Mouse (Mus musculus) layer of hippocampus, adult 8-10 months (tissue): ENCODE measurements at regions not wholly inside any gene's neighbourhood (a gene's known extent, or its start where the extent isn't known, plus 50 kb on each side); places are given as distances from the start of the nearest gene placed in this dataset.

Experiments
- DNase-seq, 2 experiments: peaks; one replicate each; pipeline ENCODE4 v3.0.0; 2022; ENCODE audit warnings: low spot score in 2 of 2

DNA sequence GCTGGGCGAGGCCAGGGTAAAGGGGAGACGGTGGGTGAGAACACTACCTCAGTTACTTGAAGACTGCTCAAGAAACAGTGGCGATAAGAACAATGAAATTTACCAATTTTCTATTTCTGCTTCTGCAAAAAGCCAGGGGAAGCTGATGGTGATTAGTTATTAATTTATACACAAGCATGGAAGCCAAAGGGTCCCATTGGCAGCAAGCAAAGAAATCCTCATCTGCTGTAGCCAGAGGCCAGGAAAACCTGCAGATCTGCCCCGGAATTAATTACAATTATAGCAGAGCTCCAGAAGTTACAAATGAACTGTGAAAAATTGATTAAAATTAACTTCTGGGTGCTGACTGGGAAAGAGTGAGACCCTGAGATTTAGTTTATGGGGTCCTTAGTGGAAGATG, 506.2 kb upstream of the Rgma start:
- DNase-seq, result no peak

DNA sequence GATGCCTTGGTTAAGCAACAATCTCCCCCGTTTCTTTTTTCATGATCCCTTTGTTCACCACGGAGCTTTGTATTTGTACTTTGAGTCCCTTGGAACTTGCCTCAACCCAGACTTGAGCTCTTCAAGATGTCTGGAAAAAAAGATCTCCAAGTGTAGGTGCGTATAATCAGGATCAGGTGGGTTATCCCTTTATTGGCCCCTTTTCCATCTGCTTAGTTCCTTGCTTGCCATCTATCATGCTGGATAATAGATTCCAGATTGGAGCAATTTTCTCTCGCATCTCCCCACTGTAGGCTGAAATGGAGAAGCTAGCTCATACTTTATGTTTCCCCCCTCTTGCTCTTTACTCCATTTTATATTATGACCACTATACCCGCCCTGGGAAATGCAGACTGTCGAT, 474.5 kb upstream of the Rgma start:
- no peak for DNase-seq

DNA sequence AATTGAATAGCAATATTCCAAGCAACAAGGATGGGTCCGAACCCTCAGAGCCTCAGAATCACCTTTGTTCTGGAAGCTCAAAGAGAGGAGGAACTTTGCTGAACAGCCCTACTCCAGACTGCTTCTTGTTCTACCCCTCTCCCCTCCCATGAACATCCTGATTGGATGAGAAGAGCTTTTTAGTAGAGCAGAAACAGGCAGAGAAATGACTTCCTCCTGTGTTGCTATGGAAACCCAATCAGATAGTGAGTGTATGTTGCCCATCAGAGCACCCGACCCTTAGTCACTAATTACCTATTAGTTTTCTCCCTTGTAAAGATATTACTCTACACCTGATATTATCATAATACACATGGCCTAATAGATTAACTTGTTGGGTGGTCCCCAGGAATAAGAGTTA, 469.4 kb upstream of the Rgma start:
- no peak for DNase-seq

DNA sequence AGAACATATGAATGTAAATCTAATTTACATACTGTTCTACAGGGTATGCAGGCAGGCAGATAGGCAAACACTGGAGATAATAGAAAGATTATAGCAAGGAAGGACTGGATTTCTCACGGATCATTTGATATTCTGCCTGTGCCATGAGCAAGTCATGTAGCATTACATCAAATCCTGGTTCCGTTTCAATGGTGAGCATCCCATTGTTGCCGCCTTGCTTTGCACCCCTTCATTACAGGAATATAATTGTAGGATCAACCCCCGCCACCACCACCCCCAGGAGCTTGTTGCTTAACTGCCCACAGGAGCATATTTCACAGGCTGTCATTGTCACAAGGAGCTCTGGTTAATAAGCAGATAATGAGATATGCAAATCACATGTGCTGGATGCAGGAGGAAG, 468.8 kb upstream of the Rgma start:
- DNase-seq, result no peak

DNA sequence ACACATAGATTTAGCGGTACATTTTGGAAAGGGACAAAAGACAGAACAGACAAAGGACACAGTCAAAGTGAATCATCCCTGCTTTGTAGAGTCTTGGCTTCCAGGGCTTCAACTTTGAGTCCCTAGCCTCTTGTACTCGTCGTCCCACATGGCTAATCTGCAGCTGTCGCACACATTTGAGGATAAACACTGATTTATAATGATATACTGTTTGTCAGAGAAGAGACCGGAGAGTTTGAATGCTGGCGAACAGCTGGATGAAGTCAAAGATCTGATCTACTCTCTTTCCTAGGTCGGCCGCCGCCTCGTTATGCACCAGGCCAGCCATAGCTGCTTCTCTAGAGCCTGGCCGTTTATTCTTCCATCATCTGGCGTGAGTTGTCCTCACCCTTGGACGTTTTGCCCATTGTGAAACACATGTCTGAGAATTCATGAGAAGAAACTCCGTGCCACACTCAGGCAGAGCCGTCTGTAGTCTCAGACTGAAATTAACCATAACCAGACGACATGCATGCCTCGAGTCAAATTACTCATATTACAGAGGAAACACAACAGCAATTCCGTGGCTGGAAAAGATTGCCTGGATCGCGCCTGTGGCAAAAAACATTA, 448.4 kb upstream of the Rgma start:
- DNase-seq, result no peak

DNA sequence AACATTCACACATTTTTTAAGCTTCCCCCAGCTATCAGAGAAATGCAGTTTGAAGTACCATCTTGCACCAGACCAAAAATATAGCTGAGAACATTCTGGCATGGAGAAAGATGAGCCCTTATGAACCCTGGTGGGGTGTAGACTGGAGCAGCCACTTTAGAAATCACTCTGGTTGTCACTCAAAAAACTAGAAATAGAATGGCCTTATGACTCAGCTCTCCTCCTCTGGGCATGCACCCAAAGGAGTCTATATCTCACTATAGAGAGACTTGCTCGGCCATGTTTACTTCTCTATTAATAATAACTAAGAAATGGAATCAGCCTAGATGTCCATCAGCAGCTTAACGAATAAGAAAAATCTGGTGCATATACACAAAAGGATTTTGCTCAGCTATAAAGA, 436.5 kb upstream of the Rgma start:
- no peak for DNase-seq

DNA sequence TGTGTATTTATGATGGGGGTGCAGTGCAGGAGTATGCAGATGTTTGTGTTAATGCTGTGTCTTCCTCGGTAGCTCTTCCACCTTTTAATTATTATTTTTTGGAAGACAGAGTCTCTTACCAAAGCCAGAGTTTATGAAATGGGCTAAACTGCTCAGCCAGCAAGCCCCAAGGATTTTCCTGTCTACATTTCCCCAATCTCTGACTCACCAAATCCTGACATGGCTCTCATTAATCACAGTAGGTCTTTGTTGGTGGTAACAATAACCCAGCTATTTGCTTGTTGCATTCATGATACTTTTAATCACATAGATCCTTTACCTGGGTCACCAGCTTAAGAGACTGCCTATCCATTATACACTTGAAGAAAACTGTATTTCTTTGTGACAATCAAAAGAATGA, 427.8 kb upstream of the Rgma start:
- no peak for DNase-seq

DNA sequence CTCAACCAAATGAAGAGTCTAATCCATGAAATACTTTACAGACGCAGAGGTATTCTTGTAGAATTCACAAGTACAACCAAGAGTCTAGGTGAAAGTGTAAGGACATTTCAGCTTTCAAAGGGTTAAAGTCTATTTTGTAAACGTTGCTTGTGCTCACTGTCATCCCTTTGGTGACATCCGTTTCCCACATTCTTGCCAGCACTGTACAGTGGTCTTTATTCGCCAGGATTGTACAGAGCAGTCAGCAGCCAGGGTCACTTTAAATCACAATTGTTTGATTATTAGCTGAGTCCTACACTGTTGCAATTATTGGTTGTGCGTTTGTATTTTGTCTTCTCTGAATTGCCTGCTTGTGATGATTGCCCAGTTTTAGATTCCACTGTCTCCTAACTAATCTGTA, 427.3 kb upstream of the Rgma start:
- no peak for DNase-seq

DNA sequence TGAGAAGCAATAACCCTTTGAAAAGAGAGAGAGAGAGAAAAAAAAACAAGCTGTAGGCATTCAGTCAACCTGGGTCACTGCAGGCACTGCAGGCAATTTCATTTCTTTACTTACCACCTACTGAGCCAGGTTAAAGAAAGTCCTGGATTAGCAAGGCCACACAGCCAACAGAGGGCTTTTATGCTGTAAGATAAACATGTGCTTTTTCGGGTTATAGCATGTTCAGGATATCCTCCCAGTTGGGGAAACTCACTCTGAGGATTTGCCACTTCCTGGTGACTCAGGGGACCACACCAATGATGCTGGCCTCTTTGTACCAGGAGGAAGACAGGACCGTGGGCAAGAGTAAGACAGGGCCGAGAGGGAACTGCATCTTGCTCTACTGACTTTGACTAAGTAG, 426.6 kb upstream of the Rgma start:
- no peak for DNase-seq

DNA sequence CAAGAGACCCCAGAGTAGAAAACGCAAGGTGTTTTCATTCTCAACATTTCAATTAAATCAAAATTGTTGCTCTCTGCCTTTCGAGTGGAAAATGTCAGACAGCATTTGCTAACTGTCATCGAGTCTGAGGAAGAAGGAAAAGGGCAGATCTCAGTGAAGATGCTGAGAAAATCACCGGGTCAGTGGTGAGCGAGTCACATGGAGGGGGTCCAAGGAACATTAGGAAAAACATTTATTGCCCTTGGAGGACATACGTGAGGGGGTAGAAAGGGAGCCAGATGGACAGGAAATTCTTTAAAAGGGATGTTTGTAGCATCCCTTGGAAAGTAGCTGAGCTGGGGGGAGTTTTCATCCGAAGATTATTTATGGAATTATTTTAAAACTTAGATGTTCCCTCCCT, 425.4 kb upstream of the Rgma start:
- DNase-seq, result no peak

DNA sequence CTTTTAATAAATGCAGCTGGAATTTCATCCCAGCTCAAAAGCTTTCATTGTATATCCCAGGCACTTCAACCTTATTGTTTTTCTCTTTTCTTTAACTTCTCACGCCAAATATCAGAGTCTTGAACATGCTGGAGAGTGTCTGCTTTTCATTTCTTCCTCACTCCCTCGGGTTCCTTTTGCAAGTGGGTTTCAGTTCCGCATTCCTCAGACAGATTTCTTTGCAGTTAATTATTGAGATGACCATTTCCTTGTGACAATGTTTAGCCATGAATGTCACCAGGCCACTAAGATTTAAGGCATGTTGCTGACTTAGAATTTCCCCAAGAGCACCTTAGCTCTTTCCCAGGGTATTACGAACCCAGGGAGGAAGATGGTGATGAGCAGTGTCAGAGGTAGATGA, 417.6 kb upstream of the Rgma start:
- DNase-seq, result no peak

DNA sequence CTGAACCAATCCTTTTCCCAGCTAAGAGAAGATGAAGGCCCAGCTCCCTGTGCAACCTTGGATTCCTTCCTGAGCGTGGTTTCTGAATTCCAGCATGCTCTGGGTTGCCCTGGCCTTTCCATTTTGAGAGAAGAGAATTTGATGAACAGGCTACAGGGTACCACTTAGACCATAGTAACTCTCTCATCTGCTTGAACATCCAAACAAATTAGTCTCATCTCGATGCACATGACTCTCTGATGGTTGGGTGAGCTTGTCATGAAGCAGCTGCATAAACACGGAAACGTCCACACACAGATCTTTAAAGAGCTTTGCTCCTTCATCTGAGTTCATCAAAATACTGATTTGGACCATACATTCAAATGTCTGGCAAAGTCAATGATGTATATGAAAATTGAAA, 414.0 kb upstream of the Rgma start:
- DNase-seq, result no peak

DNA sequence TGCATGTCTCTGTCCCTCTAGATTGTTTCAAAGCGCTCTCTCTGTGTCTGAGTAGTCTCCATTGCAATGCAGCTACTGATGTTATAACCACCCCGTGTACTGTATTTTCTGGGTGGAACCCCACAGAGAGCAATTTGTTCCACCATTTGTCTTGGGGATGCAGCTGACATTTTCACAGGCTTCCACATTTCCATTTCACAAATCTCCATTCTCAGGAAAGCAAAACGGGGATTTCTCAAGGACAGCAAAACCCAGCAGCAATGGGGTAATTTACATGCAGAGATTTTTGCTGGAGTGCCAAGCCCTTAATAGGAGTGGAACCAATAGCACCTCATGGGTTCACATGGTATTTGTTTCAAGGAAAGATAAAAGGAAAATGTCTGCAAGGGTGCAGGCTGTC, 412.5 kb upstream of the Rgma start:
- DNase-seq, result no peak

DNA sequence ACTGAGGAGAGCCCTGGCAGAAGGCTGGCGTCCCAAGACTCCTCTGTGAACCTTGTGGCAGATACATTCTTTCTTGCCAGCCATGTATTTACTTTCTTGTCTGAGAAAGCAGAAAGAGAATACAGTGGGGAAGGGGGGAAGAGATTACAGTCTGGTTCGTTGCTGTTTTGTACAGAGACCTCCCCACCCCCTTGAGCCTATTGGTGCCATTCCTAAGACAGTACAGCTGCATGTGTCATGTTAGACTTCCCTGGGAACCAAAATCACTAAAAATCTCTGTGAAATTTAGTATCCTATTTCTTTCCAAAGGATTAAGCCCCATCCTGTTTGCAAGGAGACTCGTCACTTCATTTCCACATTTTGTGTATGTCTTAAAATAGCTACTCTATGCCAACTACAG, 411.4 kb upstream of the Rgma start:
- DNase-seq, result no peak

DNA sequence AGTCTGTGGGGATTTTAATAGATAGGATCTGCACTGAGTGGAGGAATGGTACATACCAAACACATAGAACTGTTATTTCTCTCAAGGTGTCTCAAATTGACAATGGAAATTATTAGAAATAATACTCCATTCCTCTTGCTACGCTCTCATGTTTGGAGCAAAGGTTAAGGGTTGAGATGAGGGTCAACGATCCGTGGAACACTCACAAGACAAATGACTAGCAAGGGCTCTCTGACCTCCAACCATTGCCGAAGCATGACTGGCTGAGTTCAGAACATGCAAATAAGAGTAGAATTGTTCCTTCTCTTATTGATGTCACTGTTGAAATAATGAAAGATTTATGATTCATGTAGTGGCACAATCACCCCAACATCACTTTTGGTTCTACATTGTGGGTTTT, 407.1 kb upstream of the Rgma start:
- no peak for DNase-seq

DNA sequence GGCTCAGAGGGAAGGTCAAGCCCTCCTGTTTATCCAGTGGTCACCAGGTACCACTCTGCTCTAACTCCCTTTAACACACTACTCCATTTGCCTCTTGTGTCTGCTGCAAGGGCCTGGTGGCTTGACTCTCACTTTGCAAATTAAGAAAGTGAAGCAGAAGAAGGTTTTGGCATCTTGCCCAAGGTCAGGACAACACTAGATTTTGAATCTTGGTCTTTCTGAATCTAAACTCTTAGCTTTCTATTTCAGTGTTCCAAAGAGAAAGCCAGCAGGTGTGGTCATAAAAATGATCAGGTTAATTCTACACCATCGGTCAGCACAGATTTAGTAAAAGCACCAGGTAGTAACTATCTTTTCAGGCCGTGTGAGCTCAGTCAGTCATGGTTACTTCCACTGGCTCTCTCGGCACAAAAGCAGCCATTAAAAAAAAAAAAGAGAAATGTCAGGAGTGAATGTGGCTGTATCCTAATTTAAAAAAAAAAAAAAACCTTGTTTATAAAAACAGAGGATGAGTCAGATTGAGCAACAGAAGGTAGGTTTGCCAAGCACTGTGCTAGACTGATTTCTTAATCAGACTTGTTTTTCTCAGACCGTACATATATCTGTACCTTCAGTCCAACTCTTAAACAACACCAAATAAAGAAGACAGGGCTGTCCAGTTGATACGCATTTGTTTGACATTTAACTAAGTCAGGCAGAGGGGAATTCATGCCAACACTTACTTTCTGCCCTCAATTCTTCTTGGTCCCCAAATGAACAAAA, 403.6 kb upstream of the Rgma start:
- no peak for DNase-seq

DNA sequence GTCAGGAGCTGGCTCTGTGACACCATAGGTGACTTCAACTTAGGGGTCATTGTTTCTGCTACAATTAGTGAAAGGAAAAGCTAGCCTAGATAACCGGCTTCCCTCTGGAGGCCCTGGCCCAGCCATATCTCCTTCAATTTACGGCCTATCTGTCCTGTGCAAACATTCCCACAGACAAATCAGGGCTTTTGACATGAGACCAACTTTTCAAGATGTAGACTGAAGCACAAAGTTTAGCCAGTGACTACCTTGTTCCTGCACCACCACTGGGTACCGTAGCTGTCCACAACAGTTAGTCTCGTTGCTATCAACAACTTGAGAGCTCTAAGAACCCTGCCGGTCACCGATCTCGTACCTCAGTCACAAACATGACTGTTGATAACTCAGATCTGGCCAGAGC, 402.9 kb upstream of the Rgma start:
- DNase-seq, result no peak

DNA sequence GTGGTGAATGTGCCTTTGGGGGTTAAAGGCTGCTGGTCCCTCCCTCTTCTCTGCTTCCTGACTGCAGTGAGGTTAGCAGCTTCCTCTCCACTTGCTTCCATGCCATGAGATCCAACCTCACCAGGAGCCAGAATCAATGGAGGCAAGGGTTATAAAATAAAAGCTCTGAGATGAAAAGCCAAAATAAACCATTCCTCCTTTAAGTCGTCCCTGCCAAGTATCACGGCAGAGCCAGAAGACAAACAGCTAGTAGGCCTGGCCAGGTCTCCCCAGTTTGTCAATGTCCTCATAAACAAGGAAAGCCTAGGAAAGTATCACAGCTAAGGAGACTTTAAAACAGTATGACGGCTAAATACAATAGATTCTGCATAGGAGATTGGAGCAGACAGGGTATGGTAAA, 401.5 kb upstream of the Rgma start:
- no peak for DNase-seq

DNA sequence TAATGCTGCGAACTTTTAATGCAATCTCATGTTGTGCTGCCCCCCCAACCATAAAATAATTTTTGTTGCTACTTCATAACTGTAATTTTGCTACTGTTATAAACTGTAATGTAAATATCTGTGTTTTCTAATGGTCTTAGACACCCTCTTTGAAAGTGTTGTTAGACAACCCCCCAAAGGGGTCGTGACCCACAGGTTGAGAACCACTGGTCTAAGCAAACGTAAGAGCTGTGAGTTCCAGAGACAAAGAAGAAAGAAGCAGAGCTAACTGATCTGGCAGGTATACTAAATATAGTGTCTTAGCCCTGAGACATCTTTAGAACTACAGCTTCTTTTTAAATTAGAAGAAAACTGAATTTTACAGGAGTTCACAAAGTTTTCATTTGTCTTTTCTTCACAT, 400.9 kb upstream of the Rgma start:
- no peak for DNase-seq

DNA sequence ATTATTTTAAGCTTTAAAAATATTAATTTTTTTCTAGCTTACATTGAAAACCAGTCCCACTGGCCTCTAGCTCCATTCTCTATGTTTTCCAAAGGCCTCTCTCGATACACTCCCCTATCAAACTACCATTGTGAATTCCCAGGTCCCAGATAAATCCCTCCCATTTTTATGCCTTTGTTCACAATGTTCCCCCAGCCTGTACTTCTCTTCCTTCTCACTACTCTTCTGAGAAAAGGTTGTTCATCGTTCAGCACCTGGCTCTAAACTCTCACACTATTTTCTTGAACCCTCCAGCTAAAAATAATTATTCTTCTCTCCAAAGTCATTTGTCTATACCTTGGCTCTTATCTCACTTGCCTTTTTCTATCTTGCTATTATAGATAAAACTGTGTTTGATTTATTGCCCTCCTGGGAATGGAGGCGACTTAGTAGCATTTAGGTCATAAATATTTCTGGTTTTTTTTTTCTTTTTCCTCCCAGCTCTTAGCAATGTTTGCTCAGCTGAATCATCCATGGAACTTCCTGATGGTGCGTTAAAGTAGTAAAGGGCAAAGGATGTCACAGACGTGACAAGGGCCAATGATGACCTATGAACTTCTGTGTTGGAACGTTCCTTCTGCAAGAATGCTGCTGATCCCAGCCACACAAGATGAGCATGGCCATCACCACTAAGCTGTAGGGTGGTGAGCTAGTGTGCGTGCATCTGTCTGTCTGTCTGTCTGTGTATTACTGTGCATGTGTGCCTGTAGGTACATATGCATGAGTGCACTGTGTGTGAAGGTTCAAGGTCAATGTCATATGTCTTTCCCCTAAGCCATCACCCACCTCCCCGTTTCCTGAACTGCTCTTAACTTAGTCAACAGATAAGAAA, 384.5 kb upstream of the Rgma start:
- DNase-seq, result no peak

DNA sequence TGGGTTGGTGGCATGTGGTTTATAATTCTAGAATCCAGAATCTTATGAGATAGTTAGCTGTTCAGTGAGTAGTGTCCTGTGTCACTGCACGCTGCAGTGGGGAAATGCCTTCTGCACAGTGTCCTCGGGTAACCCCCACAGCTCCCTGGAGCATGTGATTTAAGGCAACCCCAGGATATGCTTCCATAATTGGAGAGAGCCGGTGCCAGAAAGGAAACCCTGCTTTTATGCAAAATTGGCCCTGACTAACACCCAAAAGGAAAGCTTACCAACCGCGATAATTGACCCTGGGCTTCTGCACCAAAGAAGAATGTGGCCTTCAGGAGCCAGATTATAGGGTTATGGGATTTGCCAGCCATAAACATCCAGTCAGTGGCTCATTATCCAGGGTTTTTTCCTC, 376.9 kb upstream of the Rgma start:
- DNase-seq, result peak in 1 of 2 experiments; percentile 20

DNA sequence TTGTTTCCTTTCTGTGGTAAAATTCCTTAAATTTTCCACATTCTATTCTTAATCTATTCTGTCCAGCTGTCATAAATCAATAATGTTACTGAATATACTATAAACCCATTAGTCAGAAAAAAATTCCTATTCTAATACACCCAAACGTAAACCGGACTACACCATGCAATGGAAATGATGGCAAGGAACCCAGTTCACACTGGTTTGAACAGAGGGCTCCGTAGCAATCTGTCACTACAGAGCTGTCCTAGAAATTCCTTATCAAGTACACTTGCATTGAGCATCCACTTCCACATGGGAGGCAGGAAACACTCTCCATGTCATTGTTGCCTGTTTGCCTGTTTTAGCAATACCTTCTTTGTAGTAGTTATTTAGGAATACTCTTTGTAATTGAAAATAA, 356.2 kb upstream of the Rgma start:
- no peak for DNase-seq
